Mouse (Mus musculus) forebrain, postnatal 0 days (tissue): ENCODE measurements around the gene Hkdc1. TPM values are rescaled to one million over a fixed set of nuclear protein-coding genes. Genes with fewer than 3 reads are reported as not detected.
"Not testable (repeated sequence)": the region's sequence is repeated elsewhere in the genome, so short reads cannot be mapped to it uniquely, and the experiment has no call there.

Experiments
- ATAC-seq: fragments of 200-750 bp; cut with Nextera tagmentation; 2 replicates; pipeline ENCODE4 v1.8.0; 2017; ENCODE audit warnings: mild to moderate bottlenecking, moderate library complexity
- DNase-seq: peaks from one replicate; pipeline ENCODE4 v3.0.0-alpha.2; 2015
- H3K27ac ChIP-seq: fragments of 300-500 bp; sonication (generic); 2 replicates; pipeline ENCODE4 v1.5.1; 2014; ENCODE audit warnings: low read depth, mild to moderate bottlenecking, antibody characterized with exemption, low read length, moderate library complexity, mixed read lengths
- H3K27me3 ChIP-seq: fragments of 300-500 bp; sonication (generic); 2 replicates; pipeline ENCODE4 v1.6.1; 2014; ENCODE audit warnings: mild to moderate bottlenecking, low read length, mixed read lengths; ENCODE audit not compliant: insufficient read depth
- H3K36me3 ChIP-seq: fragments of 300-500 bp; sonication (generic); 2 replicates; pipeline ENCODE4 v1.6.1; 2014; ENCODE audit warnings: mild to moderate bottlenecking, moderate library complexity; ENCODE audit not compliant: insufficient read depth
- H3K4me1 ChIP-seq: fragments of 300-500 bp; sonication (generic); 2 replicates; pipeline ENCODE4 v1.6.1; 2014; ENCODE audit warnings: antibody characterized with exemption; ENCODE audit not compliant: insufficient read depth
- H3K4me2 ChIP-seq: fragments of 300-500 bp; sonication (generic); 2 replicates; pipeline ENCODE4 v1.6.1; 2014; ENCODE audit warnings: low read depth, mild to moderate bottlenecking, moderate library complexity
- H3K4me3 ChIP-seq: fragments of 300-500 bp; sonication (generic); 2 replicates; pipeline ENCODE4 v1.5.1; 2014; ENCODE audit warnings: low read depth, low read length, mixed read lengths
- H3K9ac ChIP-seq: fragments of 300-500 bp; sonication (generic); 2 replicates; pipeline ENCODE4 v1.6.1; 2014; ENCODE audit warnings: mild to moderate bottlenecking
- H3K9me3 ChIP-seq: fragments of 300-500 bp; sonication (generic); 2 replicates; pipeline ENCODE4 v1.6.1; 2016; ENCODE audit warnings: low read length
- CTCF ChIP-seq: sonication (generic); IDR thresholded peaks from 2 replicates; pipeline ENCODE4 v1.5.1; 2016; ENCODE audit warnings: antibody characterized with exemption, control low read depth, low read depth
- WGBS: fragments of 180-500 bp; shearing (Covaris S2); extraction: QIAGEN DNeasy Blood & Tissue Kit; methylation state at CpG from one replicate; pipeline ENCODE4 v1.1.7; 2014; 5-methylcytosine and 5-hydroxymethylcytosine counted together
- polyA plus RNA-seq: library from polyadenylated mRNA; unstranded; fragments of >200 nt; fragmentation: Nextera tagmentation; extraction: Ambion mirVana; gene quantifications from 2 replicates; pipeline ENCODE4 v1.2.1, GENCODE M21; 2015
- total RNA-seq: library from RNA; depleted of rRNA; stranded (reverse); fragments of >200 nt; gene quantifications from 2 replicates; pipeline ENCODE4 v1.2.3, GENCODE M21; 2014; rRNA removed

The Hkdc1 gene
- total RNA-seq (0.23 and 0.57 TPM in 2 replicates), polyA plus RNA-seq (0.31 and 0.33 TPM in 2 replicates)

GRCm38 (mm10) chr10:62422255-62422654 is at the start of gene Hkdc1:
Hkdc1 (minus strand) TSS chr10:62422491.
- no peaks in the 10 kb centered on the region for H3K9me3 ChIP-seq
- no peak for TF ChIP-seq CTCF
- no peak within 1 kb of the TSS for H3K4me2 ChIP-seq

GRCm38 (mm10) chr10:62471105-62471504 is 48.8 kb upstream of the Hkdc1 start:
- WGBS: 26% methylated on average over 5 of the region's 5 CpGs
- no peak for TF ChIP-seq CTCF

More at GRCm38 (mm10) chr10:62422255-62422654, at the start of gene Hkdc1:
- Histone ChIP-seq H3K27ac (no peak within 1 kb of the TSS), H3K27me3 (no peaks in the 10 kb centered on the region), H3K4me1 (no peaks in the 10 kb centered on the region), H3K9ac (no peak within 1 kb of the TSS), H3K4me3 (no peak within 1 kb of the TSS), H3K36me3 (no peaks in the 10 kb centered on the region)
- no peak for ATAC-seq
- no peak for DNase-seq
- 52% methylated on average over 15 of the region's 15 CpGs for WGBS

GRCm38 (mm10) chr10:62469736-62470135 is 47.4 kb upstream of the Hkdc1 start:
- ATAC-seq: no peak
- no peak for DNase-seq
- no peaks in the 10 kb centered on the region for H3K4me1 ChIP-seq
- H3K4me3 ChIP-seq: no peak overlapping the region
- no peak overlapping the region for H3K9ac ChIP-seq
- no peaks in the 10 kb centered on the region for H3K27me3 ChIP-seq
- TF ChIP-seq CTCF: no peak
- no peak overlapping the region for H3K4me2 ChIP-seq
- no peak overlapping the region for H3K27ac ChIP-seq
- H3K36me3 ChIP-seq: no peaks in the 10 kb centered on the region
- WGBS: 93% methylated on average over 4 of the region's 4 CpGs
- H3K9me3 ChIP-seq: no peaks in the 10 kb centered on the region

More at GRCm38 (mm10) chr10:62471105-62471504, 48.8 kb upstream of the Hkdc1 start:
- H3K9me3 ChIP-seq: no peaks in the 10 kb centered on the region
- H3K27ac ChIP-seq: no peak overlapping the region
- H3K36me3 ChIP-seq: no peaks in the 10 kb centered on the region
- DNase-seq: no peak
- no peak overlapping the region for H3K9ac ChIP-seq
- H3K4me1 ChIP-seq: no peaks in the 10 kb centered on the region
- H3K27me3 ChIP-seq: no peaks in the 10 kb centered on the region
- no peak overlapping the region for H3K4me3 ChIP-seq
- H3K4me2 ChIP-seq: no peak overlapping the region
- ATAC-seq: no peak

GRCm38 (mm10) chr10:62461321-62461720 is 39.0 kb upstream of the Hkdc1 start:
- ATAC-seq (no peak), DNase-seq (no peak)
- Histone ChIP-seq H3K36me3 (peaks cover 37% of the 10 kb centered on the region), H3K4me3 (no peak overlapping the region), H3K9ac (no peak overlapping the region), H3K4me2 (no peak overlapping the region), H3K27me3 (no peaks in the 10 kb centered on the region), H3K9me3 (no peaks in the 10 kb centered on the region), H3K4me1 (no peaks in the 10 kb centered on the region), H3K27ac (no peak overlapping the region)
- no peak for TF ChIP-seq CTCF

GRCm38 (mm10) chr10:62452001-62452400 is 29.7 kb upstream of the Hkdc1 start:
- DNase-seq, H3K4me2 ChIP-seq: not testable (repeated sequence)
- 71% methylated on average over 11 of the region's 11 CpGs for WGBS

GRCm38 (mm10) chr10:62450280-62450640 is 28.0 kb upstream of the Hkdc1 start:
- DNase-seq (no peak), ATAC-seq (peak; percentile 0; the same call in 1 of the 2 replicates)
- H3K9me3 ChIP-seq: no peaks in the 10 kb centered on the region
- peak overlapping the region; percentile 62 for H3K4me2 ChIP-seq
- H3K4me1 ChIP-seq: peaks cover 3% of the 10 kb centered on the region; the same call in 1 of the 2 replicates
- no peak for TF ChIP-seq CTCF
- peak overlapping the region; percentile 73; the same call in 1 of the 2 replicates for H3K9ac ChIP-seq
- 39% methylated on average over 18 of the region's 18 CpGs for WGBS
- H3K4me3 ChIP-seq: peak overlapping the region; percentile 73
- peaks cover 20% of the 10 kb centered on the region for H3K36me3 ChIP-seq
- H3K27me3 ChIP-seq: no peaks in the 10 kb centered on the region
- peak overlapping the region; percentile 88 for H3K27ac ChIP-seq

More at GRCm38 (mm10) chr10:62452001-62452400, 29.7 kb upstream of the Hkdc1 start:
- not testable (repeated sequence) for H3K27ac ChIP-seq, H3K9ac ChIP-seq, H3K4me3 ChIP-seq, H3K4me1 ChIP-seq, ATAC-seq, H3K9me3 ChIP-seq, H3K27me3 ChIP-seq
- peaks cover 18% of the 10 kb centered on the region for H3K36me3 ChIP-seq

- Histone ChIP-seq H3K9me3 (no peaks in the 10 kb centered on the region), H3K4me1 (peaks cover 3% of the 10 kb centered on the region; the same call in 1 of the 2 replicates), H3K4me2 (peak within 1 kb of the TSS; percentile 62), H3K4me3 (peak within 1 kb of the TSS; percentile 73), H3K27ac (peak within 1 kb of the TSS; percentile 88), H3K36me3 (peaks cover 26% of the 10 kb centered on the region), H3K27me3 (no peaks in the 10 kb centered on the region), H3K9ac (peak within 1 kb of the TSS; percentile 73)
- no peak for TF ChIP-seq CTCF
- DNase-seq: peak; percentile 96
- peak; percentile 98 for ATAC-seq
- 2% methylated on average over 70 of the region's 73 CpGs for WGBS
These were observed 27.3 kb upstream of the Hkdc1 start, which contains the start of the genes 4930507D05Rik and Supv3l1 for GRCm38 (mm10) chr10:62449364-62450279. 4930507D05Rik (plus strand) TSS chr10:62449489. Supv3l1 (minus strand) TSS chr10:62449738.
